Mouse (Mus musculus): Measurements from ENCODE around the gene Rab6b.

DNA sequence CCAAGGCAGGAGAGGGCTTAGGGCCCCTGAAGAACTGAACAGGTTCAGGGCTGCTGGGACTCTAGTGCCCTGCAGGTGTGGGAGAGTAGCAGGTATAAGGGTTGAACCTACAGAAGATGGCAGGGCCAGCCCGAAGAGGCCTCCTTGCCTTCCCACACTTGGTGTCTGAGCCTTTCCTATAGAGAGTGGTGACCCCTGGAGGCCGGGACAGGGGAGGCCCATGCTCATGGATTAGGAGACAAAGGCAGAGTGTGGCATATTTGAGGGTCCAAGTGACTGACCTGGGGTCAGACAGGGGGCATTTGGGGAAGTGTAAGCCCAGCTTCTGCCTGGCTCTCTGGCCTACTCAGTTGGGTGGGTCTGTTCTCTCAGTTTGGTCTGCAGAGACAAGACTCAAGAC, 8.6 kb downstream of the Rab6b start:
- TF ChIP-seq POLR2A (IDR thresholded peaks at IDR 0.05; ENCODE audit: borderline replicate concordance, extremely low read depth, insufficient read depth, insufficient read length, poor library complexity, severe bottlenecking) (no peak), CTCF (IDR thresholded peaks at IDR 0.05; ENCODE audit: borderline replicate concordance, extremely low read depth, insufficient read depth, insufficient read length) (no peak)

Measured in brain, embryonic 14.5 days (tissue).